Mouse (Mus musculus) CH12.LX (cell line): ENCODE data around the gene Prpf40b.

Experiments
- CHD1 ChIP-seq: IDR thresholded peaks from 2 replicates; pipeline ENCODE4 v1.6.1; 2012; ENCODE audit warnings: low read depth, low read length, improper control_type of control experiment, inconsistent platforms
- CTCF ChIP-seq, 2 experiments: IDR thresholded peaks in 1 of 2; conservative IDR thresholded peaks in 1 of 2; 2 replicates each; pipeline ENCODE4 v1.5.1; 2011 to 2012; ENCODE audit warnings: low read depth in 2 of 2, low read length in 2 of 2, improper control_type of control experiment in 1 of 2, inconsistent platforms in 1 of 2, mild to moderate bottlenecking in 1 of 2, moderate library complexity in 1 of 2
- MAFK ChIP-seq: IDR thresholded peaks from 2 replicates; pipeline ENCODE4 v1.6.1; 2011; ENCODE audit warnings: low read length, improper control_type of control experiment; ENCODE audit not compliant: insufficient replicate concordance
- MAX ChIP-seq: IDR thresholded peaks from 2 replicates; pipeline ENCODE4 v1.6.1; 2011; ENCODE audit warnings: low read length, improper control_type of control experiment
- NRF1 ChIP-seq: IDR thresholded peaks from 2 replicates; pipeline ENCODE4 v1.6.1; 2014; ENCODE audit warnings: low read depth, mild to moderate bottlenecking, inconsistent platforms, low read length, improper control_type of control experiment, moderate library complexity
- POLR2A ChIP-seq: IDR thresholded peaks from 2 replicates; pipeline ENCODE4 v1.6.1; 2011; ENCODE audit warnings: low read depth, mild to moderate bottlenecking, improper control_type of control experiment, low read length

DNA sequence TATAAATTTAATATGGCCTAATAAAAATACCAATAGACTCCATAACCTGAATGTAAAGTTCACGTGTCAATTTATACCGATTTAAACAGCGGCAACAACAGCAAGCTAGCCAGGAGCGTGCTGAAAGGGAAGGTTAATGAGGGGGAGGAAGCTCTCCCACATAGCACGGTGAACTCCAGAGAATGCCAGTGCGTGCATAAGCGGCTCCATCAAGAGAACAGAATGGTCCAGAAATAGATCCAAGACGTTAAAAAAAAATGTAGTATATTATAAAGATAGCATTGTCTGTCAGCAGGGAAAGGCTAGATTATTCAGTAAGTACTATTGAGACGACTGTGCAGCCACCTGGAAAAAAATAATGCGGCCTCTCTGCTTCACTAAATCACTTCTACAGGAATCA lies 32.2 kb upstream of the Prpf40b start:
- TF ChIP-seq NRF1 (no peak), CTCF (conservative IDR thresholded peaks at IDR 0.05 in 1 of 2, IDR thresholded peaks at IDR 0.05 in 1 of 2; ENCODE audit: low read depth in 2 of 2, low read length in 2 of 2) (no peak), CHD1 (no peak), MAX (no peak), POLR2A (no peak), MAFK (no peak)
